Mouse (Mus musculus) lung, adult 2 months (tissue): ENCODE measurements around the gene Gstm3.

Experiments used
- CTCF ChIP-seq: fragments of 200-500 bp; IDR thresholded peaks from 2 replicates; pipeline ENCODE4 v1.5.1; 2011; ENCODE audit warnings: mild to moderate bottlenecking, low read length, control low read depth; ENCODE audit not compliant: insufficient read depth
- POLR2A ChIP-seq: fragments of 200-500 bp; IDR thresholded peaks from 2 replicates; pipeline ENCODE4 v1.6.1; 2011; ENCODE audit warnings: low read depth, mild to moderate bottlenecking, control low read depth, low read length, borderline replicate concordance; ENCODE audit errors: extremely low read depth

GRCm38 (mm10) chr3:107984471-107984870, 15.4 kb upstream of the Gstm3 start:
- TF ChIP-seq CTCF: no peak
- TF ChIP-seq POLR2A: no peak
